Mouse (Mus musculus) hindlimb bud, embryonic 11.5 days (tissue): Measurements from ENCODE around the gene Ppp1r17.
A peak's percentile ranks its signal among the peaks of the same experiment; 100 is the strongest.

Source experiments
- DNase-seq: peaks from one replicate; pipeline ENCODE4 v3.0.0-alpha.2; 2012; ENCODE audit warnings: low read depth, low spot score; ENCODE audit errors: extremely low spot score

Ppp1r17 gene

GRCm38 (mm10) chr6:56017291-56017994 is at the start of gene Ppp1r17:
Gene Ppp1r17, plus strand, starts transcription at chr6:56017497.
- DNase-seq: no peak

DNA sequence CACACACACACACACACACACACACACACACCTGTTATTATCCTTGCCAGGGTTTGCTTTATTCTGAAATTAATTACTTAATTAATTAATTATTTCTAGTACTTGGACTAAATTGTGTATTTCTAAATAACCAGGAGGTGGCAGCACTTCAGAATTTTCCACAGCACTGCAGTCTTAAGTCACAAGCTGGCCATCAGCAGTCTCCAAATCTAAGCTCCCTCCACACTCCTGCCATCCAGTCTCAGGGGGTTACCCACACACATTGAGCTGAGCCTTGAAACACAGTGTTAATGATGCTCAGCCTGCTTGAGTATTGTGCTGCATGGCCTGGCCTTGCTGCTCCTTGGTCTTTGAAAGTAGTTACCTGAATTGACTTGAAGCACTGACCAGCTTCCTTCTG is 44.3 kb upstream of the Ppp1r17 start:
- DNase-seq: no peak

GRCm38 (mm10) chr6:55979766-55980165 is 37.5 kb upstream of the Ppp1r17 start:
- no peak for DNase-seq

DNA sequence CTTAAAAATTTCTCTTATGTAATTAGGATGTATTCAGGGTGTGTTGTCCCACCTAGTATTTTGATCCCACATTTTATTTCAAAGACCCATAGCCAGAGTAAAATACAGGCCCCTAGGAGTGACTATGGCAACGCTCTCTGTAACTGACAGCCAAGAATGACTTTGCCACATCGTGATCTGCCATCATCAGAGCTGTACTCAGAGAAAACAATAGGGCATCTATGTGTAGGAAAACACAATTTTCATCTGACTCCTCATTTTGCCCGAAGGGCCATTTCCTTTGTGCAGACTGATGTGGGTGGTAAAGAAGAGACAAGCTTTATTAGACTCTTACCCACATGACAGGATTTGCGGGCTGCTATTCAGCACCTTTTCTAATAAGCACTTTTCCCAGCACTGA is 8.6 kb upstream of the Ppp1r17 start:
- DNase-seq: no peak

DNA sequence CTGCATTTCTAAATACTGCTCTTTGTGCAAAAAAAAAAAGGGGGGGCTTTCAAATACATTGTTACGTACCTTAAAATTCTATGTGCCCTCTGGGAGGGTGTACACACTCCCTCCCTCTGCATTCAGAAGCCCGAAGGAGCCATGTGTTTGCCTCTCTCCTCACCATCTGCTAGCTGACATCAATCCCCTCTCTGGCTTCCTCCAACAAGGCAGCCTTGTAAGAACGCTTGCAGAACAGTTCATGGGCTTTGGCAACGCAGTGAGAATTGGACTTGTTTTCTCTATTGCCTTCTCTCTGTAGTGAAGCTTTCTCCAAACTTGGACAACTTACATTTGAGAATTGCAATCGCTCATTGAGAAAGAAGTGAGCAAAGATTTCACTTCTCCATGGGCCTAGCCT is 4.9 kb upstream of the Ppp1r17 start:
- DNase-seq: no peak

DNA sequence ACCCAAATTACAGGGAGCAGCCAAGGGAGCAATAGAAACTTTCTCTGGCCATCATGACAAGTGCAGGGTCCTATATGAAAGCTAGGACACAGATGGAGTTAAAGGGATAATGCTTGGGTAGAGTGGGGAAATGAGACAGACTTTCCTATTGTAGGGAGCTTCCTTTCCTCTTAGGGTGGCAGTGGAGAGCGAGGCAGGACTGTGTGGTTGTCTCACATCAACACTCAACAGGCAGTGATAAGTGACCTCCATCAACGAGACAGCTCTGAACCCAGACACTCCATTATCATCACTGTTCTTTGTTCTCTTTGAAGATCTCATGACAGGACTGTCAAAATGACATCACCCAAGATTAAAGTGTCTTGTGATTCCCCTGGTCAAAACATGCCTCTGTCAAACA is 2.3 kb downstream of the Ppp1r17 start:
- DNase-seq: no peak

DNA sequence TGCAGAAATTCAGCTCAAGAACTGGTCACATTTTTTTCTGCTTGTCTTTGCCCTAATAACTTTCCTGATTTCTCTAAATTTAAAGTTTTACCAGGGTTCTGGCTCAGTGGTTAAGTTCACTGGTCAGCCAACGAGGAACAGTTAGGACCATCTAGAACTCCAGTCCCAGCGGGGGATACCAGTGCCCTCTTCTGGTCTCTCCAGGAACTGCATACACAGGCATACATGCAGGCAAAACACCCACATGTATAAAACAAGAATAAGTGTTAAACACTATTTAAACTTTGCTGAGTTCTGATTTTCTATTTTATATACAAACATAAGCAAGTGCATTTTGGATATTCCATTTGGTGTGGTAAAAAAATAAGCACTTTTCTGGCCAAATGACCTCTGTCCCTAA is 8.2 kb downstream of the Ppp1r17 start:
- no peak for DNase-seq

DNA sequence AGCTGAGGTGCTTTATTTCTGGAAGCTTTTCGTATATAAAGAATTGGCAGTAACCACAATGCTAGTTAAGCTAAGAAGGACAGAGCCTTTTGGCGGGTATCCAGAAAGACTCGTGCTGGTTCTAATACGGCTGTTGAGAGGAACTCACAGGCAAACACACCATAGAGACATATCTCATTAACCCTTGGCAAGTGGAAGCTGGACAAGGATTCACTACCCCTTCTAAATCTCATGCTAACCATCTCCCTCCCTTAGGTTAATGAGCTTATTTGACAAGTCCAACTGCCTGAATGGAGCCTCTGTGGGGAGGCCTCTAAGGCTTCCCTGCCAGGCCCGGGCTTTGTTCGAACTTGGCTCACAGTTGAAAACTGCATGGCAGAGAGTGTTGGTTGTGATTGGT is 10.0 kb downstream of the Ppp1r17 start:
- no peak for DNase-seq

DNA sequence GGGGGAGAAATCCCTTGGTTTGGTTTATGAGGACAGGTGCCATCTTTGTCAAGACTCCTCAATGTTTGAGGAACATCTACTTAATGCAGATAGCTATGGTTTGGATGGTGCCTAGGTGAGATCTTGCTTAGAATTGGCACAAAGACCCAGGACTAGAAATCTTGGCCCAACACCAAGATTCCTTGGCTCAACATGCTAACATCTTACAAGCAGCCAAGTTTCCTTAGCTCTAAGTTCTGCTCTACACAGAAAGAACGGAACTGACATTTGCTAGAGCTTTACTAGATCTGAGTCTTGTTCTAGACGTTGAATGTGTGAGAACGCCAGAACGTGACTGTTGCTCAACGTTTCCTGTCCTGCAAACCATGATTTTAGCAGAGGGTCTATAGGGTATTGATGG is 10.7 kb downstream of the Ppp1r17 start:
- no peak for DNase-seq

DNA sequence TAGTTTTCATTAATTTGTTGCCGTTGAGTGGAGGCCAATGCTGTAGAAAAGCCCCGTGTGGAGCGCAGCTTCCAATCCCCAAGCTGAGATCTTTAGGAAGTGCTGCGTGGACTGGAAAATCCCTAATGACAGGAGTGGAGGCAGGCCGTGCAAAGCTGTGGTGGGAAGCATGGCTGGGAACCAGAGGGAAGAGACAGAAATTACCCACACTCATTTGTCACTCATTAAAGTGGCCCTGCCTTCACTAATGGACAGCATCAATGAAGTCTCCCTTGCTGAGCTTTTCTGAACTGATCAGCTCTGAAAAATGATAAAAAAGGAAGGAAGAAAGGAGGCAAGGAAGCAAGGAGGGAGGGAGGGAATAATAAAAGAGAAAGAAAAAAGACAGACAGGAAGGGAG is 12.7 kb downstream of the Ppp1r17 start:
- DNase-seq: no peak

GRCm38 (mm10) chr6:56032231-56032630 is 14.9 kb downstream of the Ppp1r17 start:
- no peak for DNase-seq

DNA sequence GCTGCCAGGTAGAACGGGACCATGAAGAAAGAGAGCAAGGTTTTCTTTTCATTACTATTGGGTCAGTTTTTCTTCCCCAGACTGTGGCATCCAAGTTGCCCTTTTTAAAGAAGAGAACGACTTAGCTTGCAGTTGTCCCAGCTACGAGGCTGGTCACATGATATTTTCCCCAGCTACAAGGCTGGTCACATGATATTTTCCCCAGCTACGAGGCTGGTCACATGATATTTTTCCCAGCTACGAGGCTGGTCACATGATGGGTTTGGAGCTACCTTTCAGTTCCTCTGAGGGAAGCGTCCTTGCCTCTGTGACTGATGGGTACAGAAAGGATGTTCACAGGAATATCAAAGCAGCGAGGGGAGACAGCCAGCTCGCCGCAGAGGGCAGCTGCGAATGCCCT is 17.8 kb downstream of the Ppp1r17 start:
- no peak for DNase-seq

GRCm38 (mm10) chr6:56039476-56040055 is 22.3 kb downstream of the Ppp1r17 start:
- no peak for DNase-seq

GRCm38 (mm10) chr6:56044270-56044669 is 27.0 kb downstream of the Ppp1r17 start:
- DNase-seq: no peak

DNA sequence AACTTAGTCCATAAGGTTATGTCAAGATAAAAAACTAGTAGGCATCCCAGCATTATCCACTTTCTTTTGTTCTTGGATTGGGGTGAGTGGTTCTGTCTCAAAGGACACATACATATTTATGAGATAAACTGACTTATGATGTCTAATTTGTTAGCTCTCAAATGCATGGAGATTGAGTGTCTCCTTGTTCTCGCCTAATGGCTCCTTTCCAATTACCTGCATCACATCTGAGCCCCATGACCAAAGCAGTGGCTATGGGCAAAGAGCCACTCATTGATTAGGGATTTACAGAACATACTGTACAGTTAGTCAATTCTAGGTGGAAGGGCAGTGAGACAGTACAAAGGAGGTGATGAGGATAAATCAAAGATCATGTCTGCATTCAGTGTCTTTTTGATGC is 27.4 kb downstream of the Ppp1r17 start:
- no peak for DNase-seq

DNA sequence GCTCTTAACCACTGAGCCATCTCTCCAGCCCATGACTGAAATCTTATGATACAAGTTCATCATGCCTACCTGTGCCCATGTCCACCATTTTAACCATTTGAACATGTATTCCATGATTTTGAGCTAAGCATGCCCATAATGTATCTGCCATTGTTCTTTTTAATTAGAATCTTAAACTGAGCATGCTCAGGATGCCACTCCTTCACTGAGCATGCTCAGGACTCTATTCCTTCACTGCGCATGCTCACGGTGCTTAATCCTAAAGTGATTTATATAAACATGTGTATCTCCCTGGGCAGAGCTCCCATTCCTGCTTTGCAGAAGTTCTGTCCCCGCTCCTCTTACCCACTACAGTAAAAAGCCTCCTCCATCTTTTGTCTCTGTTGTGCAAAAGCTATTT is 31.3 kb downstream of the Ppp1r17 start:
- DNase-seq: no peak

GRCm38 (mm10) chr6:56049104-56049503 is 31.8 kb downstream of the Ppp1r17 start:
- DNase-seq: no peak

DNA sequence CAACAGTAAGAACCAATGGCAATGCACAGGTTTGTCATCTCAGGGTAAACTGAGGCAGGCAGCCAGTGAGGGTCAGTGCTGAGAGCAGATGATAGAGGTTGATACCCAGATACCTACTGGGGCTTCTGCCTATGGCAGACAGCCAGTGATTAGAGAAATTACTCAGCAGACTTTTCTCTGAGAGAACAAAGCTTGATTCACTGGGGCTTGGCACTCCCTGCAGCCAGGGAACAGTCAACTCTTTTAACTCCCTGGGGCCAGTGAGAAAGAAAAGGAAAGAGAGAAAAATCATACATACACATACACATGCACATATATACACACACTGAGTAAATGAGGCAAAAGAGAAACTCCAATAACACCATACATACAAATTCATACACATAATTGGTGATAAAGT is 46.4 kb downstream of the Ppp1r17 start:
- DNase-seq: no peak

DNA sequence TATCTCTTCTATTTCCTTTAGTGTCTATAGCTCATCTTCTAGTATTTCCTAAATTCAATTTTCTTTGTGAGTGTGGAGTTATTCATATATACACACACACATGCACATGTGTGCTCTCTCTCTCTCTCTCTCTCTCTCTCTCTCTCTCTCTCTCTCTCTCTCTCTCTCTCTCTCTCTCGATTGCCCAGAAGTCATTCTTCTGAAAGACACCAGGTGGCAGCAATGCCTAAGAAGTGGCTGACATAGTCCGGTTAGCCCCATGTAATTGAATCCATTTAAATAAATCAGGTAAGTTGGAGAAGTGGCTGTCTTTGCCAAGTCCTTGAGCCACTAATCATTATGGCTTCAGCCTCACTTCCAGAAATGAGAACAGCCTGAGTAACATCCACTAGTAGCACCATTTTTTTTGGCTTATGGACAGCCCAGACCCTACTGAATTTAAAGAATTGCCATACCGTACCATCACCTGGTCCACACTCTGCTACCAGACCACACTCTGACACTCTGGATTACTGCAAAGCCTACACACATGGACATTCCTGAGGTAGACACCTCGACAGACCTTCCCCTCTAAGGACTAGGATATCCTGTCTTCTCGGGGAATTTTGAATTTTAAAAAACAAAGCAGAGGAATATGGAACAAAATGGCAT is 49.5 kb downstream of the Ppp1r17 start:
- peak; percentile 22 for DNase-seq

DNA sequence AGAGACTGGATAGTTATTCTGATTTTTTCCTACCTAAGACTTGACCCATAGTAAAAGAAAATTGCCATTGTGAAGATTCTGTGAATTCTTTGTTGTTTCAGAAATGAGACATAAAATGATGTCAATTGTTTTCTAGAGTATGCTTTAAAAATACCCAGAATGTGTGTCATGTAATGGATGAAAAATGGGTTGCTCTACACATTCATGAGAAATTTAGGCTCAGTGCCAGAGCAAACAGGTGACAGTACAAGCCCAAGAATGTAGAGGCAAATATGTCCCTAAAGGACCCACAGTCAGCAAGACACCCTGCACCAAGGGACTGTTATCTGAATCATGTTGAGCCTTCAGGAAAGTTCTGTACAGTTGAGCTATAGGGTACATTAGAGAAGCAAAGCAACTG is 51.2 kb downstream of the Ppp1r17 start:
- DNase-seq: no peak

DNA sequence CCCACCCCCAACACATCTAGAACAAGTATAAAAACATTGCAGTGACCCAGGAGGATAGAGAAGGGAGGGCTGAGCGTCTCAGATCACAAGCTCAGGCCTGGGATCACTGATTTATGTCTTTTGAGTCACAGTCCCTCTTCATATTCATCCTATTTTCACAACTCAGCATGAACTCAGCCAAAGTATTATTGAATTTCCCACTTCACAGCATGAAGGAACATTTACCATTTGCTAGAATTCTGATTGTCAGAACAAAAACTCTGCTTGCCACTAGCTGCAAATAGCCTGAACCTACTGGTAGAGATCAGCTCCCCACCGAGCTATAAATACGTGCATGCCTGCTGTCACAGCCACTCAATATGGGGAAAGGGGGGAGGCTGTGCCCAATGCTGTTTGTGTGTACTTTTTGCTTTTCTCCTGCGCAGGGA is 59.1 kb downstream of the Ppp1r17 start:
- DNase-seq: no peak
